Mouse (Mus musculus): Measurements from ENCODE around the gene Osgep. TPM values are rescaled to one million over a fixed set of nuclear protein-coding genes. Genes with fewer than 3 reads are reported as not detected.
"Not testable (repeated sequence)": the region's sequence is repeated elsewhere in the genome, so short reads cannot be mapped to it uniquely, and the experiment has no call there.

Osgep gene
- polyA plus RNA-seq, 1 experiment from 2014 or later, result 172 TPM

DNA sequence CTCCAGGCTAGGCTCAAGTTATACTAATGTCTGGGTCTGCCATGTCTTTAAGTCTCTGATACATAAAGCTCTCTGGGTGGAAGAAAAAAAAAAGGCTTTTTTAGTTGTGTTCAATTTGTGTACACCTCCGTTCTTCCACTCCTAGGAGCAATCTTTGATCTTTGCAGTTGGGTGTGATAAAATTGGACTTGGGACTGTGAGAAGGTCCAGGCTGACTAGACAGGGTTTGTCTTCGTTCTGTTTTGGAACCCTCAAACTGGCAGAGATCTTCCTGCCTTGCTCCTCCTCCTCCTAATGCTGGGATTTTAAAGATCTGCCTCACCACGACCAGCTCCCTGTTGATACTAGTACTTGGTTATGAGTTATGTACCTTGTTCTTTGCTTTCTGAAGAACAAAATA lies 32.5 kb upstream of the Osgep start:
- H3K4me1 ChIP-seq (ENCODE audit: control insufficient read depth, insufficient read depth, low read length); H3K9ac ChIP-seq (ENCODE audit: low read length); H3K27ac ChIP-seq (ENCODE audit: low read depth, low read length); H3K9me3 ChIP-seq (ENCODE audit: control insufficient read depth, low read length); H3K4me2 ChIP-seq (ENCODE audit: low read depth); H3K4me3 ChIP-seq (ENCODE audit: low read depth, low read length); ATAC-seq (ENCODE audit: insufficient read depth, low FRiP score, low TSS enrichment); H3K27me3 ChIP-seq (ENCODE audit: control insufficient read depth, insufficient read depth, low read length); DNase-seq (ENCODE audit: low spot score); H3K36me3 ChIP-seq (ENCODE audit: control insufficient read depth, insufficient read depth, low read length): not testable (repeated sequence)
- 72% methylated on average over 3 of the region's 3 CpGs for WGBS

DNA sequence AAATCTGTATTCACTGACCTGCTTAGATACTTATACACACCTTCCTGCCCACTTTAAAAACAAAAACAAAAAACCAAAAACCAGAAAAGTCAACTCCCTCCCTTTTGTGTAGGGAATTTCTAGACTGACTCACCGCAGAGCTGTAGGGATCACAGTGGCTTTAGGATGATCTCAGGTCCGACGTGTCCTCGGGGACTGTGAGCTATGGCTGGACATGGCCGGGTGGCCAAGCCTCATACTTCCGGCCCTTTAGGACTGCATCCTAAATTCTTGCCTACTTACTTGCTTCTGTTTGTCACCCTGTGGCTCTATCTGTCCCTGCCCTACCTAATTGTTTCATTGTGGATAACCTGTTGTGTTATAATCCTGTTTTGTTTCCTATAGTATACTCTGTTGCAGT lies 32.0 kb upstream of the Osgep start:
- not testable (repeated sequence) for H3K36me3 ChIP-seq (ENCODE audit: control insufficient read depth, insufficient read depth, low read length); H3K27ac ChIP-seq (ENCODE audit: low read depth, low read length); H3K4me2 ChIP-seq (ENCODE audit: low read depth); ATAC-seq (ENCODE audit: insufficient read depth, low FRiP score, low TSS enrichment); H3K4me1 ChIP-seq (ENCODE audit: control insufficient read depth, insufficient read depth, low read length); H3K9ac ChIP-seq (ENCODE audit: low read length); H3K4me3 ChIP-seq (ENCODE audit: low read depth, low read length); H3K9me3 ChIP-seq (ENCODE audit: control insufficient read depth, low read length); DNase-seq (ENCODE audit: low spot score); H3K27me3 ChIP-seq (ENCODE audit: control insufficient read depth, insufficient read depth, low read length)
- 82% methylated on average over 6 of the region's 6 CpGs for WGBS

DNA sequence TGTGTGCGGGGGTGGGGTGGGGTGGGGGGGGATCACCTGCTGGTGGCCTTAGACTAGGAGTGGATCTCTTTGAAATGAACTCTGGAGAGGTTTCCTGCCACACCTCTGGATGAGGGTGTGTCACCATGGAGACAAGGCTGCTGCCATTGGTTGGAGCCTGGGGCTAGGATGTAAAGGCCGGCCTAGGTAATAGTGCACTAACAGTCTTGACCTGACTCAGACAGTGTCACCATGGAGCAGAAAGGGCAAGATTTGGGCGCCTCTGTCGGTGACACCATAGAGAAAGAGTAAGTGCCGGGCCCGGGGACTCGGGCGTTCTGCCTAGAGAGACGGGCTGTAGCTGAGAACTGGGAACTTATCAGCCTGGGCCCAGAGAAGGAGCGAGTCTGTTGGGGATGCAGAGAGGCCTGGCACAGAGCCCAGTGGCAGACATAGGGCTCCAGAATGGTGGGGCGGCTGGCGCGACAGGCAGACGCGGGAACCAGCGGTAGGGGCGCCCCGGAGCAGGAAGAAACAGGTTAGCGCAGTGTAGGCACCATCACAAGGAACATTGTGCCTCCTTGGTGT lies 31.3 kb upstream of the Osgep start, which contains the start of gene Pnp2:
Pnp2 (plus strand) TSS at position 51 of the 567 bp plus-strand sequence.
- ATAC-seq (ENCODE audit: insufficient read depth, low FRiP score, low TSS enrichment), result peak; percentile 80
- not testable (repeated sequence) for H3K4me3 ChIP-seq (ENCODE audit: low read depth, low read length)

DNA sequence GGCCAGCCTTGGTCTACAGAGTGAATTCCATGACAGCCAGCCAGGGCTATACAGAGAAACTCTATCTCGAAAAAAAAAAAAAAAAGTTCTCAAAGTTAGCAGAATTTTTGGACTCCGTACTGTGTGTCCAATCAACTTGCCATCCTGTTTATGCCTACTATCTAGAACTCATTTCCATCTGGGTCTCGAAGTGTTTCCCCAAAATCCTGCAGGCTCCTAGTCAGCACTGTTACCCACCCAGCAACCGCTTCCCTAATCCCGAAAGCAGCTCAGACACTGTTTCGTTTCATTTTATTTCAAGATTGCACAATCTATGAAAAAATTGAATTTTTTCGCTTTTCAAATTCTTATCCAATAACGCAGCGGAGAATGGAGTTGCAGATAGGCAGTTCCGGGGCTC lies 30.8 kb upstream of the Osgep start:
- no peak for DNase-seq (ENCODE audit: low spot score)
- no peak for ATAC-seq (ENCODE audit: insufficient read depth, low FRiP score, low TSS enrichment)
- H3K4me2 ChIP-seq (ENCODE audit: low read depth), result no peak overlapping the region
- no peak overlapping the region for H3K4me3 ChIP-seq (ENCODE audit: low read depth, low read length)
- no peak overlapping the region for H3K9ac ChIP-seq (ENCODE audit: low read length)
- H3K9me3 ChIP-seq (ENCODE audit: control insufficient read depth, low read length), result no peaks in the 10 kb centered on the region
- no peak overlapping the region for H3K27ac ChIP-seq (ENCODE audit: low read depth, low read length)
- no peaks in the 10 kb centered on the region for H3K4me1 ChIP-seq (ENCODE audit: control insufficient read depth, insufficient read depth, low read length)
- no peaks in the 10 kb centered on the region for H3K27me3 ChIP-seq (ENCODE audit: control insufficient read depth, insufficient read depth, low read length)
- 88% methylated on average over 10 of the region's 10 CpGs for WGBS
- no peaks in the 10 kb centered on the region for H3K36me3 ChIP-seq (ENCODE audit: control insufficient read depth, insufficient read depth, low read length)

More for the DNA sequence above, 31.3 kb upstream of the Osgep start, which contains the start of gene Pnp2:
- WGBS, result 7% methylated on average over 19 of the region's 19 CpGs
- peak within 1 kb of the TSS; percentile 25 for H3K4me2 ChIP-seq (ENCODE audit: low read depth)
- not testable (repeated sequence) for H3K9me3 ChIP-seq (ENCODE audit: control insufficient read depth, low read length); DNase-seq (ENCODE audit: low spot score); H3K27me3 ChIP-seq (ENCODE audit: control insufficient read depth, insufficient read depth, low read length); H3K4me1 ChIP-seq (ENCODE audit: control insufficient read depth, insufficient read depth, low read length); H3K9ac ChIP-seq (ENCODE audit: low read length); H3K36me3 ChIP-seq (ENCODE audit: control insufficient read depth, insufficient read depth, low read length); H3K27ac ChIP-seq (ENCODE audit: low read depth, low read length)

DNA sequence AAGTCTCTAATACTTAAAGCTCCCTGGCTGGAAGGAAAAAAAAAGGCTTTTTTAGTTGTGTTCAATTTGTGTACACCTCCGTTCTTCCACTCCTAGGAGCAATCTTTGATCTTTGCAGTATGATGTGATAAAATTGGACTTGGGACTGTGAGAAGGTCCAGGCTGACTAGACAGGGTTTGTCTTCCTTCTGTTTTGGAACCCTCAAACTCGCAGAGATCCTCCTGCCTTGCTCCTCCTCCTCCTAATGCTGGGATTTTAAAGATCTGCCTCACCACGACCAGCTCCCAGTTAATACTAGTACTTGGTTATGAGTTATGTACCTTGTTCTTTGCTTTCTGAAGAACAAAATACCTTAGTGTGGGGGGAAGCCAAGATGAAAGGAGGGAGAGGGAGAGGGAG lies 20.8 kb upstream of the Osgep start:
- not testable (repeated sequence) for H3K9me3 ChIP-seq (ENCODE audit: control insufficient read depth, low read length); DNase-seq (ENCODE audit: low spot score); H3K27ac ChIP-seq (ENCODE audit: low read depth, low read length); ATAC-seq (ENCODE audit: insufficient read depth, low FRiP score, low TSS enrichment); H3K4me1 ChIP-seq (ENCODE audit: control insufficient read depth, insufficient read depth, low read length); H3K36me3 ChIP-seq (ENCODE audit: control insufficient read depth, insufficient read depth, low read length); H3K27me3 ChIP-seq (ENCODE audit: control insufficient read depth, insufficient read depth, low read length)
- H3K9ac ChIP-seq (ENCODE audit: low read length), result peak overlapping the region; percentile 57; the same call in 1 of the 2 replicates
- peak overlapping the region; percentile 38 for H3K4me3 ChIP-seq (ENCODE audit: low read depth, low read length)
- whole genome bisulfite sequencing, result 34% methylated on average over 3 of the region's 3 CpGs
- H3K4me2 ChIP-seq (ENCODE audit: low read depth), result peak overlapping the region; percentile 52

DNA sequence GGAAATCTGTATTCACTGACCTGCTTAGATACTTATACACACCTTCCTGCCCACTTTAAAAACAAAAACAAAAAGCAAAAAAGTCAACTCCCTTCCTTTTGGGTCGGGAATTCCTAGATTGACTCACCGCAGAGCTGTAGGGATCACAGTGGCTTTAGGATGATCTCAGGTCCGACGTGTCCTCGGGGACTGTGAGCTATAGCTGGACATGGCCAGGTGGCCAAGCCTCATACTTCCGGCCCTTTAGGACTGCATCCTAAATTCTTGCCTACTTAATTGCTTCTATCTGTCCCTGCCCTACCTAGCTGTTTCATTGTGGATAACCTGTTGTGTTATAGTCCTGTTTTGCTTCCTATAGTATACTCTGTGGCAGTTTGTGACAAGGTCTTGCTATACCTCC lies 20.4 kb upstream of the Osgep start:
- H3K9me3 ChIP-seq (ENCODE audit: control insufficient read depth, low read length); H3K4me1 ChIP-seq (ENCODE audit: control insufficient read depth, insufficient read depth, low read length); DNase-seq (ENCODE audit: low spot score); H3K27me3 ChIP-seq (ENCODE audit: control insufficient read depth, insufficient read depth, low read length); H3K36me3 ChIP-seq (ENCODE audit: control insufficient read depth, insufficient read depth, low read length): not testable (repeated sequence)
- Histone ChIP-seq H3K27ac (ENCODE audit: low read depth, low read length) (peak overlapping the region; percentile 53; the same call in 1 of the 2 replicates), H3K9ac (ENCODE audit: low read length) (peak overlapping the region; percentile 57), H3K4me3 (ENCODE audit: low read depth, low read length) (peak overlapping the region; percentile 38), H3K4me2 (ENCODE audit: low read depth) (peak overlapping the region; percentile 52)
- ATAC-seq (ENCODE audit: insufficient read depth, low FRiP score, low TSS enrichment), result 0 out of 2 replicates have a peak, but pooled peaks have one; percentile 25
- 8% methylated on average over 6 of the region's 6 CpGs for WGBS

DNA sequence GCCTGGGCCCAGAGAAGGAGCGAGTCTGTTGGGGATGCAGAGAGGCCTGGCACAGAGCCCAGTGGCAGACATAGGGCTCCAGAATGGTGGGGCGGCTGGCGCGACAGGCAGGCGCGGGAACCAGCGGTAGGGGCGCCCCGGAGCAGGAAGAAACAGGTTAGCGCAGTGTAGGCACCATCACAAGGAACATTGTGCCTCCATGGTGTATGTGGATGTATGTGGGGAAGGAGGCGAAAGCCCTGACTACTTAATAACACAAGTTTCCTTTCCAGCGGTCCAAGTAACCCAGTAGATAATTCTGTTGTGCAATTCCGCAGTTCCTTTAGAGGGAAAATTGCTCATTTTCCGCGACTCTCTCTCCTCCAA lies 20.0 kb upstream of the Osgep start:
- peak; percentile 97 for ATAC-seq (ENCODE audit: insufficient read depth, low FRiP score, low TSS enrichment)
- Histone ChIP-seq H3K9ac (ENCODE audit: low read length) (peak overlapping the region; percentile 57), H3K27ac (ENCODE audit: low read depth, low read length) (peak overlapping the region; percentile 76), H3K4me3 (ENCODE audit: low read depth, low read length) (peak overlapping the region; percentile 38), H3K4me2 (ENCODE audit: low read depth) (peak overlapping the region; percentile 52)
- not testable (repeated sequence) for H3K4me1 ChIP-seq (ENCODE audit: control insufficient read depth, insufficient read depth, low read length); H3K9me3 ChIP-seq (ENCODE audit: control insufficient read depth, low read length); DNase-seq (ENCODE audit: low spot score); H3K36me3 ChIP-seq (ENCODE audit: control insufficient read depth, insufficient read depth, low read length); H3K27me3 ChIP-seq (ENCODE audit: control insufficient read depth, insufficient read depth, low read length)
- WGBS, result under 1% methylated on average over 14 of the region's 15 CpGs

DNA sequence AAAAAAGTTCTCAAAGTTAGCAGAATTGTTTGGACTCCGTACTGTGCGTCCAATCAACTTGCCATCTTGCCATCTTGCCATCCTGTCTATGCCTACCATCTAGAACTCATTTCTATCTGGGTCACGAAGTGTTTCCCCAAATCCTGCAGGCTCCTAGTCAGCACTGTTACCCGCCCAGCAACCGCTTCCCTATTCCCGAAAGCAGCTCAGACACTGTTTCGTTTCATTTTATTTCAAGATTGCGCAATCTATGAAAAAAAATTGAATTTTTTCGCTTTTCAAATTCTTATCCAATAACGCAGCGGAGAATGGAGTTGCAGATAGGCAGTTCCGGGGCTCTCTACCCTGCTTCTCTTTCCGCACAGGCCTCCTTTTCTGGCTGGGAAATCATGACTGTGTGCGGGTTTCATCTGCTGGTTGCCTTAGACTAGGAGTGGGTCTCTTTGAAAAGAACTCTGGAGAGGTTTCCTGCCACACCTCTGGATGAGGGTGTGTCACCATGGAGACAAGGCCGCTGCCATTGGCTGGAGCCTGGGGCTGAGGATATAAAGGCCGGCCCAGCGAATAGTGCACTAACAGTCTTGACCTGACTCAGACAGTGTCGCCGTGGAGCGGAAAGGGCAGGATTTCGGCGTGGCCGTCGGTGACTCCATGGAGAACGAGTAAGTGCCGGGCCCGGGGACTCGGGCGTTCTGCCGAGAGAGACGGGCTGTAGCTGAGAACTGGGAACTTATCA lies 19.4 kb upstream of the Osgep start, which contains the start of gene Gm49342:
Gm49342 (plus strand) TSS at position 586 of the 736 bp plus-strand sequence.
- DNase-seq (ENCODE audit: low spot score) (peak; percentile 91), ATAC-seq (ENCODE audit: insufficient read depth, low FRiP score, low TSS enrichment) (peak; percentile 99)
- Histone ChIP-seq H3K27ac (ENCODE audit: low read depth, low read length) (peak within 1 kb of the TSS; percentile 76), H3K36me3 (ENCODE audit: control insufficient read depth, insufficient read depth, low read length) (no peaks in the 10 kb centered on the region), H3K27me3 (ENCODE audit: control insufficient read depth, insufficient read depth, low read length) (no peaks in the 10 kb centered on the region), H3K4me1 (ENCODE audit: control insufficient read depth, insufficient read depth, low read length) (no peaks in the 10 kb centered on the region), H3K4me3 (ENCODE audit: low read depth, low read length) (peak within 1 kb of the TSS; percentile 38), H3K9me3 (ENCODE audit: control insufficient read depth, low read length) (no peaks in the 10 kb centered on the region), H3K9ac (ENCODE audit: low read length) (peak within 1 kb of the TSS; percentile 57), H3K4me2 (ENCODE audit: low read depth) (peak within 1 kb of the TSS; percentile 52)
- 21% methylated on average over 31 of the region's 31 CpGs for WGBS

DNA sequence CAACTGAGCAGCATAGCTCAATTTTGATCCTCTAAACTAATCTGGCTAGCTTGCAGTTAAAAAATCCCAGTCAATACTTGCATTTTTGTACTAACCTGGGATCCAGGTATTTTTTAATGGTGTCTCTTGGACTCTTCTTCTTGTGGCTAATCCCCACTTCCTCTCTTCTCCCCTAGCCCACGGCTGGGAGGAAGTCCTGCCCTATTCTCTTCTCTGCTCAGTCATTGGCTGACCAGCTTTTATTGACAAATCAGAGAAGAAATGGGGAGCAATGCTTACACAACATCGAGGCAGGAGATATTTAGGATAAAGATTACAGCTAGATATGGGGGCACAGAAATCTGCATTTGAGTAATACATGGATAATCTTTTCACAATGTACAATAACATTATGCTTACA lies 14.2 kb upstream of the Osgep start:
- Histone ChIP-seq H3K27ac (ENCODE audit: low read depth, low read length) (no peak overlapping the region), H3K4me1 (ENCODE audit: control insufficient read depth, insufficient read depth, low read length) (no peaks in the 10 kb centered on the region), H3K4me2 (ENCODE audit: low read depth) (no peak overlapping the region), H3K27me3 (ENCODE audit: control insufficient read depth, insufficient read depth, low read length) (no peaks in the 10 kb centered on the region), H3K9ac (ENCODE audit: low read length) (no peak overlapping the region), H3K36me3 (ENCODE audit: control insufficient read depth, insufficient read depth, low read length) (no peaks in the 10 kb centered on the region), H3K9me3 (ENCODE audit: control insufficient read depth, low read length) (no peaks in the 10 kb centered on the region), H3K4me3 (ENCODE audit: low read depth, low read length) (no peak overlapping the region)
- DNase-seq (ENCODE audit: low spot score) (no peak), ATAC-seq (ENCODE audit: insufficient read depth, low FRiP score, low TSS enrichment) (no peak)
- WGBS, result 35% methylated on average over 2 of the region's 2 CpGs
